Mouse (Mus musculus) CH12.LX (cell line): ENCODE results near the gene Coro2b. TPM values are rescaled to one million over a fixed set of nuclear protein-coding genes. Genes with fewer than 3 reads are reported as not detected.

Experiments used
- DNase-seq: peaks from one replicate; pipeline ENCODE4 v3.0.0-alpha.2; 2013; ENCODE audit errors: extremely low read depth
- H3K27ac ChIP-seq: 2 replicates; pipeline ENCODE4 v1.5.1; 2012; ENCODE audit warnings: low read depth, mild to moderate bottlenecking, control low read depth, moderate library complexity; ENCODE audit not compliant: insufficient read depth
- H3K27me3 ChIP-seq: replicated peaks from 2 replicates; pipeline ENCODE3; 2012; ENCODE audit warnings: inconsistent platforms
- H3K36me3 ChIP-seq, 2 experiments: replicated peaks in 1 of 2; 2 replicates each; pipeline versions ENCODE3 to v1.6.1; 2012; ENCODE audit warnings: inconsistent platforms in 1 of 2, low read length in 1 of 2, mild to moderate bottlenecking in 1 of 2, mixed read lengths in 1 of 2, moderate library complexity in 1 of 2; ENCODE audit not compliant: control insufficient read depth in 1 of 2, insufficient read depth in 1 of 2
- H3K4me1 ChIP-seq, 2 experiments: 2 replicates each; pipeline ENCODE4 v1.6.1; 2012; ENCODE audit warnings: inconsistent platforms in 1 of 2, moderate library complexity in 1 of 2; ENCODE audit not compliant: insufficient read depth in 2 of 2, control insufficient read depth in 1 of 2
- H3K4me2 ChIP-seq: 2 replicates; pipeline ENCODE4 v1.6.1; 2012; ENCODE audit warnings: low read depth, mild to moderate bottlenecking, control low read depth; ENCODE audit not compliant: poor library complexity, insufficient read depth, severe bottlenecking
- H3K4me3 ChIP-seq, 3 experiments: fragments of 150-350 bp in 1 of 3; sonication (generic) in 1 of 3; replicated peaks in 1 of 3; 2 replicates each; pipeline versions ENCODE3 to v1.5.1; 2011 to 2012; ENCODE audit warnings: low read depth in 2 of 3, low read length in 2 of 3, mild to moderate bottlenecking in 2 of 3, moderate library complexity in 2 of 3, control low read depth in 1 of 3, improper control_type of control experiment in 1 of 3, inconsistent platforms in 1 of 3, mixed read lengths in 1 of 3; ENCODE audit not compliant: poor library complexity in 1 of 3
- H3K79me2 ChIP-seq: replicated peaks from 2 replicates; pipeline ENCODE4 v1.6.1; 2012; ENCODE audit warnings: mild to moderate bottlenecking, moderate library complexity; ENCODE audit not compliant: control insufficient read depth, poor library complexity, insufficient read depth, severe bottlenecking; ENCODE audit errors: extremely low read depth
- H3K9ac ChIP-seq: 2 replicates; pipeline ENCODE4 v1.6.1; 2012; ENCODE audit warnings: low read depth, mild to moderate bottlenecking, control low read depth, moderate library complexity; ENCODE audit not compliant: insufficient read depth
- H3K9me3 ChIP-seq: replicated peaks from 2 replicates; pipeline ENCODE3; 2012; ENCODE audit warnings: low read length, inconsistent platforms, mixed read lengths
- CHD1 ChIP-seq: IDR thresholded peaks from 2 replicates; pipeline ENCODE4 v1.6.1; 2012; ENCODE audit warnings: low read depth, low read length, improper control_type of control experiment, inconsistent platforms
- GABPA ChIP-seq: IDR thresholded peaks from 2 replicates; pipeline ENCODE4 v1.6.1; 2012; ENCODE audit warnings: low read depth, low read length, improper control_type of control experiment, inconsistent platforms; ENCODE audit not compliant: insufficient replicate concordance
- HCFC1 ChIP-seq: IDR thresholded peaks from 2 replicates; pipeline ENCODE4 v1.6.1; 2012; ENCODE audit warnings: low read depth, mild to moderate bottlenecking, inconsistent platforms, low read length, improper control_type of control experiment
- JUND ChIP-seq: conservative IDR thresholded peaks from 2 replicates; pipeline ENCODE4 v1.6.1; 2011; ENCODE audit warnings: low read depth, low read length, improper control_type of control experiment
- KAT2A ChIP-seq: IDR thresholded peaks from 2 replicates; pipeline ENCODE4 v1.6.1; 2012; ENCODE audit warnings: low read length, improper control_type of control experiment, inconsistent platforms; ENCODE audit not compliant: insufficient replicate concordance
- MAX ChIP-seq: IDR thresholded peaks from 2 replicates; pipeline ENCODE4 v1.6.1; 2011; ENCODE audit warnings: low read length, improper control_type of control experiment
- NRF1 ChIP-seq: IDR thresholded peaks from 2 replicates; pipeline ENCODE4 v1.6.1; 2014; ENCODE audit warnings: low read depth, mild to moderate bottlenecking, inconsistent platforms, low read length, improper control_type of control experiment, moderate library complexity
- PAX5 ChIP-seq: IDR thresholded peaks from 2 replicates; pipeline ENCODE4 v1.6.1; 2012; ENCODE audit warnings: low read length, inconsistent platforms, mixed read lengths
- RCOR1 ChIP-seq: conservative IDR thresholded peaks from 2 replicates; pipeline ENCODE4 v1.6.1; 2012; ENCODE audit warnings: low read depth, mild to moderate bottlenecking, inconsistent platforms, low read length, improper control_type of control experiment
- UBTF ChIP-seq: IDR thresholded peaks from 2 replicates; pipeline ENCODE4 v1.6.1; 2012; ENCODE audit warnings: low read depth, mild to moderate bottlenecking, inconsistent platforms, low read length, improper control_type of control experiment, moderate library complexity
- USF2 ChIP-seq: conservative IDR thresholded peaks from 2 replicates; pipeline ENCODE4 v1.6.1; 2011; ENCODE audit warnings: low read depth, low read length, improper control_type of control experiment
- ZC3H11A ChIP-seq: IDR thresholded peaks from 2 replicates; pipeline ENCODE4 v1.6.1; 2012; ENCODE audit warnings: low read depth, mild to moderate bottlenecking, inconsistent platforms, low read length, improper control_type of control experiment
- ZKSCAN1 ChIP-seq: IDR thresholded peaks from 2 replicates; pipeline ENCODE4 v1.6.1; 2012; ENCODE audit warnings: low read depth, inconsistent platforms, low read length, improper control_type of control experiment, borderline replicate concordance
- ZMIZ1 ChIP-seq: IDR thresholded peaks from 2 replicates; pipeline ENCODE4 v1.6.1; 2012; ENCODE audit warnings: low read depth, mild to moderate bottlenecking, inconsistent platforms, low read length, improper control_type of control experiment
- ZNF384 ChIP-seq: IDR thresholded peaks from 2 replicates; pipeline ENCODE4 v1.6.1; 2012; ENCODE audit warnings: low read depth, low read length, improper control_type of control experiment, inconsistent platforms
- dilution Hi-C: fragments of 300-500 bp; cut with MboI; formaldehyde crosslinking; loops from 2 replicates; pipeline ENCODE4 v1.14.3; 2020; ENCODE audit warnings: low sequenced_read_pairs; ENCODE audit not compliant: extremely low pct_unique_long_range_greater_than_20kb, extremely low pct_ligation_motif_present
- in situ Hi-C: fragments of 300-500 bp; cut with MboI; formaldehyde crosslinking; loops from 3 replicates; pipeline ENCODE4 v1.14.3; 2019; ENCODE audit warnings: low sequenced_read_pairs, low pct_ligation_motif_present, low pct_unique_long_range_greater_than_20kb, mixed read lengths
- polyA plus RNA-seq: library from polyadenylated mRNA; unstranded; fragments of >175 nt; gene quantifications from 2 replicates; pipeline ENCODE4 v1.2.1, GENCODE M21; 2012; ENCODE audit warnings: low read depth; ENCODE audit not compliant: insufficient read length
- total RNA-seq, 2 experiments: library from RNA; depleted of rRNA; stranded (reverse); fragments of 300-350 nt in 1 of 2; fragments of >200 nt in 1 of 2; gene quantifications; 2 replicates each; pipeline ENCODE4 v1.2.3; 2012 to 2014

The Coro2b gene
- total and polyA plus RNA-seq, 3 experiments: 0.77 to 3.2 (median 0.85) TPM

DNA sequence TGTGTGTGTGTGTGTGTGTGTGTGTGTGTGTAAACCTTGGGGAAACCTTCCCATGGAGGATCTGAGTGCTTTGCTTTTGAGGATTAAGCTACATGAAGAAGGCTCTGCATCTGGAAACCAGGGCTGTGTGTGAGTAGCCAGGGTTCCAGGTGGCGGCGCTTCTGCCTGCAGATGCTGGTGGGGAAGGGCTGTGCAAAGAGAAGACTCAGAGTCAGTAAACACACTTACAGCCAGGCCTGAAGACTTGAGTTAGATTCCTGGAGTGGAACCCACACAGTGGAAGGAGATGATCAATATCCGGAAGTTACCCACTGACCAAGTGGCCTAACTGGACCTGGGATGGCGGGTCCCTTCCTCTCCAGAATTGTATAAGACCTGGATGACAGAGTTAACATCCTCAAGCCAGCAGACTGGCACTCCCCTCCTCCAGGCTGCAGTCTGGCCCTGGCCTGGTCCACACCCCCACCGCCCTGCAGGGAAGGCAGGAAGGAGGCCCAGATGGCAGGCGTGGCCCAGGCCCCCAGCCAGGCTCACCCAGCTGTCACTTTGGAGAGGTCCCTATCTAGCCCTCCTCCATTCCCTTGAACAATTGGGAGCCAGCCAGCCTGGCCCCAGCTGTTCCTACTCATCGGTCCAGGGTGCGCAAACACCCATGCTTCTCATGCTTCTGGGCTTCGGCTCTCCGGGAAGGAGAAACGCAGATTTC is 59.9 kb downstream of the Coro2b start:
- Histone ChIP-seq H3K9me3 (no peaks in the 10 kb centered on the region), H3K27ac (no peak overlapping the region), H3K27me3 (no peaks in the 10 kb centered on the region), H3K4me1 (no peaks in the 10 kb centered on the region), H3K4me2 (no peak overlapping the region), H3K9ac (no peak overlapping the region), H3K36me3 (no peaks in the 10 kb centered on the region), H3K79me2 (no peaks in the 10 kb centered on the region), H3K4me3 (no peak overlapping the region)
- DNase-seq: no peak
- in situ Hi-C loops: no loop called here
- no peak for TF ChIP-seq KAT2A
- TF ChIP-seq PAX5: no peak
- no peak for TF ChIP-seq GABPA
- no peak for TF ChIP-seq HCFC1
- no peak for TF ChIP-seq ZC3H11A
- TF ChIP-seq ZMIZ1: no peak
- no peak for TF ChIP-seq JUND
- no peak for TF ChIP-seq NRF1
- TF ChIP-seq RCOR1: no peak
- TF ChIP-seq ZKSCAN1: no peak
- no peak for TF ChIP-seq UBTF
- dilution Hi-C loops: no loop called here

DNA sequence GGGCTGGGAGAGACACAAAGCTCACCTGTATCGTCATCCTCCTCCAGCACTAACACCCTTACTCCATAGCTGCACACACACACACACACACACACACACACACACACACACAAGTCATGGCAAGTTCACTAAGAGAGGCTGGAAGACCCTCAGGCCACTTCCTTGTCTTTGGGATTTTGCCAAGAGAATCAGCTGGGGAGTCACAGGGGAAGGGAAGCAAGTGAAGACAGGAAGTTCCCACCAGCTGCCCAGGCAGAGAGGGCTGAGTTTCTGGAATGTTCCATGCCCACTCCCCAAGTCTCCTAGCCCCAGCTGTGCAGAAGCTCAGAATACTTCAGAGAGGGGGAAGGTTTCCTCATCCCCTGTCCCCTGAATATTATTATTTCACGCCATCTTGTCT is 62.6 kb downstream of the Coro2b start:
- H3K27ac ChIP-seq: no peak overlapping the region
- H3K4me1 ChIP-seq: no peaks in the 10 kb centered on the region
- no peaks in the 10 kb centered on the region for H3K36me3 ChIP-seq
- dilution Hi-C loops (no loop called here), in situ Hi-C loops (loop anchor here (5.0 kb wide), 2 partner anchors 78 to 182 kb away; no protein-coding TSS in a partner anchor)
- H3K79me2 ChIP-seq: no peaks in the 10 kb centered on the region
- no peak for DNase-seq
- H3K4me3 ChIP-seq: no peak overlapping the region
- TF ChIP-seq CHD1: no peak
- TF ChIP-seq MAX: no peak
- no peak for TF ChIP-seq USF2
- no peak for TF ChIP-seq ZNF384
- TF ChIP-seq ZMIZ1: no peak
- TF ChIP-seq, all 38 proteins: peak for 0
- Histone ChIP-seq H3K27me3 (no peaks in the 10 kb centered on the region), H3K9ac (no peak overlapping the region), H3K4me2 (no peak overlapping the region), H3K9me3 (no peaks in the 10 kb centered on the region)
